Mouse (Mus musculus) liver, adult 2 months (tissue): ENCODE measurements around the gene Kdm1b.

ENCODE experiments used
- CTCF ChIP-seq: fragments of 200-500 bp; IDR thresholded peaks from 2 replicates; pipeline ENCODE4 v1.5.1; 2011; ENCODE audit warnings: low read depth, low read length, control low read depth
- POLR2A ChIP-seq: fragments of 200-500 bp; IDR thresholded peaks from 2 replicates; pipeline ENCODE4 v1.6.1; 2011; ENCODE audit warnings: low read length, control low read depth; ENCODE audit not compliant: insufficient read depth; ENCODE audit errors: extremely low read depth

- TF ChIP-seq CTCF (no peak), POLR2A (no peak)
Observed at GRCm38 (mm10) chr13:46999498-46999897, 43.8 kb upstream of the Kdm1b start.
